Mouse (Mus musculus): ENCODE measurements around the gene Eng. TPM values are rescaled to one million over a fixed set of nuclear protein-coding genes. Genes with fewer than 3 reads are reported as not detected.

Gene Eng
- polyA plus RNA-seq, 1 experiment from 2014 or later = 55.9 TPM

GRCm38 (mm10) chr2:32730854-32731253 lies 84.5 kb downstream of the Eng start:
- no peak overlapping the region; the same call in 1 of the 2 replicates for H3K4me3 ChIP-seq (ENCODE audit: low read length)
- H3K27me3 ChIP-seq (ENCODE audit: control insufficient read depth, insufficient read depth, low read length) = no peaks in the 10 kb centered on the region
- H3K9me3 ChIP-seq (ENCODE audit: control insufficient read depth, low read length) = no peaks in the 10 kb centered on the region
- H3K27ac ChIP-seq (ENCODE audit: low read depth, low read length) = peak overlapping the region; percentile 71; the same call in 1 of the 2 replicates
- H3K9ac ChIP-seq (ENCODE audit: low read depth, low read length) = no peak overlapping the region
- no peaks in the 10 kb centered on the region for H3K36me3 ChIP-seq (ENCODE audit: control insufficient read depth, insufficient read depth, low read length)
- H3K4me1 ChIP-seq (ENCODE audit: control insufficient read depth, insufficient read depth, low read length) = peaks cover 26% of the 10 kb centered on the region
- 17% methylated on average over 11 of the region's 11 CpGs for WGBS
- peak overlapping the region; percentile 29 for H3K4me2 ChIP-seq (replicated peaks; ENCODE audit: low read depth, low read length)
- ATAC-seq (ENCODE audit: low FRiP score, low TSS enrichment) = no peak

- Histone ChIP-seq H3K36me3 (ENCODE audit: control insufficient read depth, insufficient read depth, low read length) (no peaks in the 10 kb centered on the region), H3K4me1 (ENCODE audit: control insufficient read depth, insufficient read depth, low read length) (peaks cover 26% of the 10 kb centered on the region), H3K9ac (ENCODE audit: low read depth, low read length) (no peak overlapping the region), H3K4me2 (replicated peaks; ENCODE audit: low read depth, low read length) (0 out of 2 replicates have a peak overlapping the region, but pooled peaks have one; percentile 8), H3K27ac (ENCODE audit: low read depth, low read length) (peak overlapping the region; percentile 12), H3K27me3 (ENCODE audit: control insufficient read depth, insufficient read depth, low read length) (no peaks in the 10 kb centered on the region), H3K4me3 (ENCODE audit: low read length) (no peak overlapping the region), H3K9me3 (ENCODE audit: control insufficient read depth, low read length) (no peaks in the 10 kb centered on the region)
- WGBS = 63% methylated on average over 4 of the region's 4 CpGs
- no peak for ATAC-seq (ENCODE audit: low FRiP score, low TSS enrichment)
Observed at GRCm38 (mm10) chr2:32731911-32732310, 85.5 kb downstream of the Eng start.

MicroRNAs encoded within 50 kb of the gene (microRNA counts, 519-probe panel; counts per million panel counts)
- microRNA mmu-miR-1954 (not detected), microRNA mmu-miR-2861 (not detected)

Small RNA genes within 50 kb of the gene (microRNA-seq; reads per million reads assigned to microRNA genes)
- gene Gm47291 = not detected
- not detected for gene Mir1954
- gene Mir2861 = not detected
- not detected for gene Mir3960
- gene Mir8093 = not detected

Other genes with a start within 250 kb of the Eng start
- gene Naif1, start 196.1 kb upstream of the Eng start, polyA plus RNA-seq (2014; fragmentation: Nextera tagmentation; extraction: Ambion mirVana) = 6.4 and 6.8 TPM in 2 replicates
- 10.7 and 14.8 TPM in 2 replicates for gene Slc25a25, start 195.2 kb upstream of the Eng start, polyA plus RNA-seq (2014; fragmentation: Nextera tagmentation; extraction: Ambion mirVana)
- gene Fam102a, start 111.3 kb upstream of the Eng start, polyA plus RNA-seq (2014; fragmentation: Nextera tagmentation; extraction: Ambion mirVana) = 12.2 and 16.9 TPM in 2 replicates
- gene Dpm2, start 75.7 kb upstream of the Eng start, polyA plus RNA-seq (2014; fragmentation: Nextera tagmentation; extraction: Ambion mirVana) = 105 and 126 TPM in 2 replicates
- 1.8 and 2.3 TPM in 2 replicates for gene Pip5kl1, start 71.8 kb upstream of the Eng start, polyA plus RNA-seq (2014; fragmentation: Nextera tagmentation; extraction: Ambion mirVana)
- 0.14 TPM in 1 of 2 replicates, not detected in the other for gene 9430097D07Rik, start 70.9 kb upstream of the Eng start, polyA plus RNA-seq (2014; fragmentation: Nextera tagmentation; extraction: Ambion mirVana)
- gene St6galnac4, start 59.5 kb upstream of the Eng start, polyA plus RNA-seq (2014; fragmentation: Nextera tagmentation; extraction: Ambion mirVana) = 15.6 and 20.0 TPM in 2 replicates
- gene St6galnac6, start 46.9 kb upstream of the Eng start, polyA plus RNA-seq (2014; fragmentation: Nextera tagmentation; extraction: Ambion mirVana) = 7.0 and 8.7 TPM in 2 replicates
- gene Ak1, start 24.8 kb upstream of the Eng start, polyA plus RNA-seq (2014; fragmentation: Nextera tagmentation; extraction: Ambion mirVana) = 22.1 and 25.5 TPM in 2 replicates
- 27.1 and 33.2 TPM in 2 replicates for gene Fpgs, start 57.5 kb downstream of the Eng start, polyA plus RNA-seq (2014; fragmentation: Nextera tagmentation; extraction: Ambion mirVana)
- gene Cdk9, start 66.5 kb downstream of the Eng start, polyA plus RNA-seq (2014; fragmentation: Nextera tagmentation; extraction: Ambion mirVana) = 105 and 106 TPM in 2 replicates
- 19.8 and 25.4 TPM in 2 replicates for gene Sh2d3c, start 74.5 kb downstream of the Eng start, polyA plus RNA-seq (2014; fragmentation: Nextera tagmentation; extraction: Ambion mirVana)
- not detected in 2 replicates for gene 6330409D20Rik, start 94.4 kb downstream of the Eng start, polyA plus RNA-seq (2014; fragmentation: Nextera tagmentation; extraction: Ambion mirVana)
- 75.6 and 76.8 TPM in 2 replicates for gene Tor2a, start 110.6 kb downstream of the Eng start, polyA plus RNA-seq (2014; fragmentation: Nextera tagmentation; extraction: Ambion mirVana)
- 0.30 TPM in 1 of 2 replicates, not detected in the other for gene Ttc16, start 129.0 kb downstream of the Eng start, polyA plus RNA-seq (2014; fragmentation: Nextera tagmentation; extraction: Ambion mirVana)
- gene Ptrh1, start 129.2 kb downstream of the Eng start, polyA plus RNA-seq (2014; fragmentation: Nextera tagmentation; extraction: Ambion mirVana) = 3.3 and 5.8 TPM in 2 replicates
- 0.11 and 0.39 TPM in 2 replicates for gene Cfap157, start 137.8 kb downstream of the Eng start, polyA plus RNA-seq (2014; fragmentation: Nextera tagmentation; extraction: Ambion mirVana)
- gene Stxbp1, start 200.7 kb downstream of the Eng start, polyA plus RNA-seq (2014; fragmentation: Nextera tagmentation; extraction: Ambion mirVana) = 11.2 and 16.2 TPM in 2 replicates
- 18.2 and 19.9 TPM in 2 replicates for gene Fam129b, start 229.5 kb downstream of the Eng start, polyA plus RNA-seq (2014; fragmentation: Nextera tagmentation; extraction: Ambion mirVana)

Measured in kidney, embryonic 14.5 days (tissue).